Mouse (Mus musculus): ENCODE results near the gene Tmem121b.

The Tmem121b gene

GRCm38 (mm10) chr6:120492499-120493373 lies 871 bp downstream of the Tmem121b start:
- DNase-seq (ENCODE audit: low spot score): peak; percentile 31

GRCm38 (mm10) chr6:120491862-120492498 lies 1.6 kb downstream of the Tmem121b start:
- DNase-seq (ENCODE audit: low spot score): peak; percentile 84

GRCm38 (mm10) chr6:120491064-120491463 lies 2.5 kb downstream of the Tmem121b start:
- DNase-seq (ENCODE audit: low spot score): no peak

GRCm38 (mm10) chr6:120489461-120489860 lies 4.1 kb downstream of the Tmem121b start:
- no peak for DNase-seq (ENCODE audit: low spot score)

GRCm38 (mm10) chr6:120488647-120489046 lies 5.0 kb downstream of the Tmem121b start:
- DNase-seq (ENCODE audit: low spot score): no peak

GRCm38 (mm10) chr6:120486051-120486510 lies 7.5 kb downstream of the Tmem121b start:
- no peak for DNase-seq (ENCODE audit: low spot score)

GRCm38 (mm10) chr6:120485038-120485437 lies 8.6 kb downstream of the Tmem121b start:
- no peak for DNase-seq (ENCODE audit: low spot score)

GRCm38 (mm10) chr6:120483211-120483626 lies 10.4 kb downstream of the Tmem121b start:
- DNase-seq (ENCODE audit: low spot score): peak; percentile 70

- no peak for DNase-seq (ENCODE audit: low spot score)
Measured at GRCm38 (mm10) chr6:120482756-120483155, 10.9 kb downstream of the Tmem121b start.

- no peak for DNase-seq (ENCODE audit: low spot score)
Measured at GRCm38 (mm10) chr6:120482021-120482420, 11.6 kb downstream of the Tmem121b start.

- DNase-seq (ENCODE audit: low spot score): no peak
Measured at GRCm38 (mm10) chr6:120481538-120481937, 12.1 kb downstream of the Tmem121b start.

- no peak for DNase-seq (ENCODE audit: low spot score)
Measured at GRCm38 (mm10) chr6:120480361-120480760, 13.2 kb downstream of the Tmem121b start.

GRCm38 (mm10) chr6:120479302-120479701 lies 14.3 kb downstream of the Tmem121b start:
- DNase-seq (ENCODE audit: low spot score): peak; percentile 59

- DNase-seq (ENCODE audit: low spot score): no peak
Measured at GRCm38 (mm10) chr6:120475288-120475687, 18.3 kb downstream of the Tmem121b start.

- DNase-seq (ENCODE audit: low spot score): peak; percentile 73
Measured at GRCm38 (mm10) chr6:120473427-120473826, 20.2 kb downstream of the Tmem121b start.

GRCm38 (mm10) chr6:120472455-120473140 lies 21.0 kb downstream of the Tmem121b start:
- DNase-seq (ENCODE audit: low spot score): no peak

GRCm38 (mm10) chr6:120471991-120472441 lies 21.6 kb downstream of the Tmem121b start:
- DNase-seq (ENCODE audit: low spot score): no peak

- peak; percentile 57 for DNase-seq (ENCODE audit: low spot score)
Measured at GRCm38 (mm10) chr6:120470666-120471065, 22.9 kb downstream of the Tmem121b start.

GRCm38 (mm10) chr6:120469770-120470169 lies 23.8 kb downstream of the Tmem121b start:
- DNase-seq (ENCODE audit: low spot score): no peak

GRCm38 (mm10) chr6:120469268-120469667 lies 24.3 kb downstream of the Tmem121b start:
- no peak for DNase-seq (ENCODE audit: low spot score)

- DNase-seq (ENCODE audit: low spot score): no peak
Measured at GRCm38 (mm10) chr6:120468259-120468658, 25.3 kb downstream of the Tmem121b start.

GRCm38 (mm10) chr6:120466609-120467329 lies 26.8 kb downstream of the Tmem121b start:
- peak; percentile 61 for DNase-seq (ENCODE audit: low spot score)
